Mouse (Mus musculus) limb, embryonic 10.5 days (tissue): ENCODE measurements around the gene Gck. TPM values are rescaled to one million over a fixed set of nuclear protein-coding genes. Genes with fewer than 3 reads are reported as not detected.

ENCODE experiments used
- DNase-seq: peaks from one replicate; pipeline ENCODE4 v3.0.0-alpha.2; 2017; ENCODE audit warnings: low spot score
- H3K27ac ChIP-seq: fragments of 300-500 bp; sonication (generic); 2 replicates; pipeline ENCODE4 v1.5.1; 2016; ENCODE audit warnings: mild to moderate bottlenecking
- H3K27me3 ChIP-seq: fragments of 300-500 bp; sonication (generic); 2 replicates; pipeline ENCODE4 v1.6.1; 2016; ENCODE audit warnings: low read depth, mild to moderate bottlenecking; ENCODE audit not compliant: poor library complexity, severe bottlenecking
- H3K36me3 ChIP-seq: fragments of 300-500 bp; sonication (generic); 2 replicates; pipeline ENCODE4 v1.6.1; 2016; ENCODE audit warnings: mild to moderate bottlenecking, moderate library complexity
- H3K4me1 ChIP-seq: fragments of 300-500 bp; sonication (generic); 2 replicates; pipeline ENCODE4 v1.6.1; 2016
- H3K4me3 ChIP-seq: fragments of 300-500 bp; sonication (generic); 2 replicates; pipeline ENCODE4 v1.5.1; 2016; ENCODE audit warnings: mild to moderate bottlenecking, moderate library complexity
- H3K9me3 ChIP-seq: fragments of 300-500 bp; sonication (generic); replicated peaks from 2 replicates; pipeline ENCODE4 v1.6.1; 2016; ENCODE audit warnings: mild to moderate bottlenecking
- WGBS: fragments of 180-500 bp; shearing (Covaris S2); methylation state at CpG from one replicate; pipeline ENCODE4 v1.1.7; 2016; 5-methylcytosine and 5-hydroxymethylcytosine counted together
- polyA plus RNA-seq: library from polyadenylated mRNA; unstranded; fragments of >200 nt; fragmentation: Nextera tagmentation; extraction: Ambion mirVana; gene quantifications from 2 replicates; pipeline ENCODE4 v1.2.1, GENCODE M21; 2016

Gene Gck
- 0.55 and 1.3 TPM in 2 replicates for polyA plus RNA-seq

GRCm38 (mm10) chr11:5949586-5950352 is at the start of gene Gck:
Gene Gck (minus strand): TSS chr11:5950081.
- no peak for DNase-seq
- H3K27me3 ChIP-seq, result no peaks in the 10 kb centered on the region
- peaks cover 29% of the 10 kb centered on the region for H3K4me1 ChIP-seq
- H3K9me3 ChIP-seq, result no peaks in the 10 kb centered on the region
- no peaks in the 10 kb centered on the region for H3K36me3 ChIP-seq
- H3K4me3 ChIP-seq, result no peak within 1 kb of the TSS
- peak within 1 kb of the TSS; percentile 84 for H3K27ac ChIP-seq
- WGBS, result 77% methylated on average over 8 of the region's 8 CpGs

GRCm38 (mm10) chr11:5998472-5998871 is 48.6 kb upstream of the Gck start:
- no peak for DNase-seq
- Histone ChIP-seq H3K27ac (no peak overlapping the region), H3K4me3 (no peak overlapping the region), H3K27me3 (no peaks in the 10 kb centered on the region), H3K9me3 (no peaks in the 10 kb centered on the region), H3K4me1 (peaks cover 27% of the 10 kb centered on the region), H3K36me3 (no peaks in the 10 kb centered on the region)
- 93% methylated on average over 2 of the region's 2 CpGs for WGBS

- no peak overlapping the region for H3K27ac ChIP-seq
- no peaks in the 10 kb centered on the region for H3K36me3 ChIP-seq
- H3K9me3 ChIP-seq, result no peaks in the 10 kb centered on the region
- 25% methylated on average over 8 of the region's 8 CpGs for WGBS
- peaks cover 19% of the 10 kb centered on the region for H3K4me1 ChIP-seq
- H3K27me3 ChIP-seq, result no peaks in the 10 kb centered on the region
- peak; percentile 90 for DNase-seq
- no peak overlapping the region for H3K4me3 ChIP-seq
These were observed 46.1 kb upstream of the Gck start for GRCm38 (mm10) chr11:5995989-5996388.

GRCm38 (mm10) chr11:5994880-5995279 is 45.0 kb upstream of the Gck start:
- peaks cover 8% of the 10 kb centered on the region for H3K4me1 ChIP-seq
- H3K4me3 ChIP-seq, result no peak overlapping the region
- no peaks in the 10 kb centered on the region for H3K27me3 ChIP-seq
- no peaks in the 10 kb centered on the region for H3K36me3 ChIP-seq
- DNase-seq, result no peak
- 86% methylated on average over 3 of the region's 3 CpGs for WGBS
- no peak overlapping the region for H3K27ac ChIP-seq
- no peaks in the 10 kb centered on the region for H3K9me3 ChIP-seq

GRCm38 (mm10) chr11:5994212-5994611 is 44.3 kb upstream of the Gck start:
- no peak overlapping the region for H3K4me3 ChIP-seq
- H3K4me1 ChIP-seq, result 0 out of 2 replicates have a peak, but pooled peaks cover 1% of the 10 kb centered on the region
- no peak for DNase-seq
- WGBS, result 93% methylated on average over 5 of the region's 5 CpGs
- no peak overlapping the region for H3K27ac ChIP-seq
- no peaks in the 10 kb centered on the region for H3K36me3 ChIP-seq
- H3K9me3 ChIP-seq, result no peaks in the 10 kb centered on the region
- H3K27me3 ChIP-seq, result no peaks in the 10 kb centered on the region

GRCm38 (mm10) chr11:5990910-5991309 is 41.0 kb upstream of the Gck start:
- H3K4me1 ChIP-seq, result no peaks in the 10 kb centered on the region
- 37% methylated on average over 4 of the region's 4 CpGs for WGBS
- no peaks in the 10 kb centered on the region for H3K9me3 ChIP-seq
- no peaks in the 10 kb centered on the region for H3K27me3 ChIP-seq
- no peak overlapping the region for H3K27ac ChIP-seq
- H3K36me3 ChIP-seq, result no peaks in the 10 kb centered on the region
- no peak overlapping the region for H3K4me3 ChIP-seq
- peak; percentile 70 for DNase-seq

GRCm38 (mm10) chr11:5989954-5990593 is 40.2 kb upstream of the Gck start:
- Histone ChIP-seq H3K9me3 (no peaks in the 10 kb centered on the region), H3K4me1 (no peaks in the 10 kb centered on the region), H3K27ac (no peak overlapping the region), H3K4me3 (no peak overlapping the region), H3K36me3 (no peaks in the 10 kb centered on the region), H3K27me3 (no peaks in the 10 kb centered on the region)
- DNase-seq, result no peak
- 85% methylated on average over 16 of the region's 16 CpGs for WGBS

- WGBS, result 84% methylated on average over 10 of the region's 10 CpGs
- DNase-seq, result no peak
- Histone ChIP-seq H3K36me3 (no peaks in the 10 kb centered on the region), H3K9me3 (no peaks in the 10 kb centered on the region), H3K27me3 (no peaks in the 10 kb centered on the region), H3K27ac (no peak overlapping the region), H3K4me1 (no peaks in the 10 kb centered on the region), H3K4me3 (no peak overlapping the region)
These were observed 38.2 kb upstream of the Gck start for GRCm38 (mm10) chr11:5988126-5988525.

- H3K36me3 ChIP-seq, result no peaks in the 10 kb centered on the region
- H3K4me3 ChIP-seq, result no peak overlapping the region
- no peaks in the 10 kb centered on the region for H3K27me3 ChIP-seq
- WGBS, result 92% methylated on average over 5 of the region's 5 CpGs
- no peaks in the 10 kb centered on the region for H3K9me3 ChIP-seq
- no peak overlapping the region for H3K27ac ChIP-seq
- peaks cover 5% of the 10 kb centered on the region; the same call in 1 of the 2 replicates for H3K4me1 ChIP-seq
- DNase-seq, result no peak
These were observed 33.7 kb upstream of the Gck start for GRCm38 (mm10) chr11:5983629-5984028.

GRCm38 (mm10) chr11:5981323-5981722 is 31.4 kb upstream of the Gck start:
- 91% methylated on average over 7 of the region's 7 CpGs for WGBS
- Histone ChIP-seq H3K36me3 (no peaks in the 10 kb centered on the region), H3K4me1 (peaks cover 8% of the 10 kb centered on the region), H3K27me3 (0 out of 2 replicates have a peak, but pooled peaks cover 5% of the 10 kb centered on the region), H3K9me3 (no peaks in the 10 kb centered on the region), H3K4me3 (no peak overlapping the region), H3K27ac (no peak overlapping the region)
- no peak for DNase-seq

- H3K27me3 ChIP-seq, result 0 out of 2 replicates have a peak, but pooled peaks cover 5% of the 10 kb centered on the region
- H3K4me3 ChIP-seq, result no peak overlapping the region
- H3K27ac ChIP-seq, result no peak overlapping the region
- peaks cover 16% of the 10 kb centered on the region for H3K4me1 ChIP-seq
- DNase-seq, result no peak
- no peaks in the 10 kb centered on the region for H3K36me3 ChIP-seq
- no peaks in the 10 kb centered on the region for H3K9me3 ChIP-seq
- 60% methylated on average over 8 of the region's 8 CpGs for WGBS
These were observed 30.7 kb upstream of the Gck start for GRCm38 (mm10) chr11:5980561-5980960.

- no peaks in the 10 kb centered on the region for H3K36me3 ChIP-seq
- peaks cover 17% of the 10 kb centered on the region for H3K4me1 ChIP-seq
- no peak overlapping the region for H3K27ac ChIP-seq
- 93% methylated on average over 2 of the region's 2 CpGs for WGBS
- no peak for DNase-seq
- no peak overlapping the region for H3K4me3 ChIP-seq
- 0 out of 2 replicates have a peak, but pooled peaks cover 5% of the 10 kb centered on the region for H3K27me3 ChIP-seq
- no peaks in the 10 kb centered on the region for H3K9me3 ChIP-seq
These were observed 30.2 kb upstream of the Gck start for GRCm38 (mm10) chr11:5980108-5980507.

GRCm38 (mm10) chr11:5979088-5979487 is 29.2 kb upstream of the Gck start:
- 84% methylated on average over 7 of the region's 7 CpGs for WGBS

More at GRCm38 (mm10) chr11:5979088-5979487, 29.2 kb upstream of the Gck start:
- Histone ChIP-seq H3K9me3 (no peaks in the 10 kb centered on the region), H3K4me3 (no peak overlapping the region), H3K27me3 (0 out of 2 replicates have a peak, but pooled peaks cover 5% of the 10 kb centered on the region), H3K36me3 (no peaks in the 10 kb centered on the region), H3K27ac (no peak overlapping the region), H3K4me1 (peaks cover 17% of the 10 kb centered on the region)
- DNase-seq, result no peak
